Mouse (Mus musculus): ENCODE data around the gene Gp1ba. TPM values are rescaled to one million over a fixed set of nuclear protein-coding genes. Genes with fewer than 3 reads are reported as not detected.
A peak's percentile ranks its signal among the peaks of the same experiment; 100 is the strongest.

Gene Gp1ba
- total and polyA plus RNA-seq, 2 experiments from 2014 or later = 0.08 to 0.10 TPM

DNA sequence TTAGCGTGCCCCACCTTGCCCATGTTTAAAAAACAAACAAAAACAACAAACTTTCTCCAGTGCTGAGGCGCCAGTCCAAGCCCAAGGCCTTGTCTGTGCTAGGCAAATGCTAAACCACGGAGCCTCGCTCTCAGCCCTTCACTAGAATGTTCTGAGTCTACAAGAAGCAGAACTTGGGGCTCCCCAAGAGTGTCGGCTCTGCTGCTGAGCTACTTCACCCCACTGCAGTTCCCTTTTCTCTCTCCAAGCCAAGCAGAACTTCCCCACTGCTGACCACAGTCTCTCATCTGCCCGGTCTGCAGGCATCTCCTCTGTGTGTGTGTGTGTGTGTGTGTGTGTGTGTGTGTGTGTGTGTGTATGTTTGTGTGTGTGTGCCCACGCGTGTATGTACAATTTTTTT is 41.0 kb downstream of the Gp1ba start:
- peaks cover 71% of the 10 kb centered on the region for H3K36me3 ChIP-seq (ENCODE audit: insufficient read depth)
- H3K9ac ChIP-seq = no peak overlapping the region
- 93% methylated on average over 8 of the region's 8 CpGs for WGBS
- H3K9me3 ChIP-seq (ENCODE audit: low read length) = no peaks in the 10 kb centered on the region
- DNase-seq (no peak), ATAC-seq (no peak)
- no peak overlapping the region for H3K4me3 ChIP-seq (ENCODE audit: low read depth, low read length)
- TF ChIP-seq CTCF (IDR thresholded peaks at IDR 0.05; ENCODE audit: low read depth) = no peak
- no peaks in the 10 kb centered on the region for H3K4me1 ChIP-seq (ENCODE audit: insufficient read depth)
- no peak overlapping the region for H3K27ac ChIP-seq (ENCODE audit: low read depth, low read length)
- no peaks in the 10 kb centered on the region for H3K27me3 ChIP-seq (ENCODE audit: insufficient read depth, low read length)
- H3K4me2 ChIP-seq (ENCODE audit: low read depth) = no peak overlapping the region

- DNase-seq (no peak), ATAC-seq (no peak)
- 0 out of 2 replicates have a peak overlapping the region, but pooled peaks have one; percentile 10 for H3K9ac ChIP-seq
- no peak for TF ChIP-seq CTCF (IDR thresholded peaks at IDR 0.05; ENCODE audit: low read depth)
- no peak overlapping the region for H3K4me3 ChIP-seq (ENCODE audit: low read depth, low read length)
- H3K27ac ChIP-seq (ENCODE audit: low read depth, low read length) = peak overlapping the region; percentile 64
- H3K27me3 ChIP-seq (ENCODE audit: insufficient read depth, low read length) = no peaks in the 10 kb centered on the region
- 70% methylated on average over 12 of the region's 12 CpGs for WGBS
- peaks cover 62% of the 10 kb centered on the region for H3K36me3 ChIP-seq (ENCODE audit: insufficient read depth)
- no peaks in the 10 kb centered on the region for H3K9me3 ChIP-seq (ENCODE audit: low read length)
- no peak overlapping the region for H3K4me2 ChIP-seq (ENCODE audit: low read depth)
- no peaks in the 10 kb centered on the region for H3K4me1 ChIP-seq (ENCODE audit: insufficient read depth)
These were observed 42.2 kb downstream of the Gp1ba start for GRCm38 (mm10) chr11:70681170-70681569.

GRCm38 (mm10) chr11:70681897-70682581 is 43.1 kb downstream of the Gp1ba start:
- ATAC-seq (peak; percentile 89), DNase-seq (peak; percentile 87)
- H3K4me3 ChIP-seq (ENCODE audit: low read depth, low read length) = no peak overlapping the region
- peak; percentile 92 for TF ChIP-seq CTCF (IDR thresholded peaks at IDR 0.05; ENCODE audit: low read depth)
- peak overlapping the region; percentile 26; the same call in 1 of the 2 replicates for H3K4me2 ChIP-seq (ENCODE audit: low read depth)
- H3K9ac ChIP-seq = peak overlapping the region; percentile 23; the same call in 1 of the 2 replicates
- H3K36me3 ChIP-seq (ENCODE audit: insufficient read depth) = peaks cover 53% of the 10 kb centered on the region
- H3K9me3 ChIP-seq (ENCODE audit: low read length) = no peaks in the 10 kb centered on the region
- H3K4me1 ChIP-seq (ENCODE audit: insufficient read depth) = peaks cover 8% of the 10 kb centered on the region; the same call in 1 of the 2 replicates
- H3K27me3 ChIP-seq (ENCODE audit: insufficient read depth, low read length) = no peaks in the 10 kb centered on the region
- 10% methylated on average over 11 of the region's 11 CpGs for WGBS
- H3K27ac ChIP-seq (ENCODE audit: low read depth, low read length) = peak overlapping the region; percentile 68

DNA sequence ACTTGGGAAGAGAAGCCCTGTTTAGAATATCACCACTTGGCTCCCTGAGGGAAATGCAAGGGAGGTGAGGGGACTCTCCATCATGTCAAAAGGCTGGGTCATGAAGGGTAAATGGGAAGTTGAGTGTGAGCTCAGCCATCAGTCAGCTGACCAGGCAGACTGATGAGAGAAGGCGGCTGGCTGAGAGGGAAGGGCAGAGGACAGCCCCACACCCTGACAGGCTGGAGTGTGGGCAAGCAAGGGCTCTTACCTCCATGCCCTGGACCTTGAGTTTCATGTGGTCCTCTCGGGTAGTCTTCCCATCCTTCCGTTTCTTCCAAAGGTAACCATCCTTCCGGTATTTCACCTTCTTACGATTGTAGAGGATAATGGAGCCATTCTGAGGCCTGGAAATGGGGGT is 44.7 kb downstream of the Gp1ba start:
- TF ChIP-seq CTCF (IDR thresholded peaks at IDR 0.05; ENCODE audit: low read depth) = no peak
- Histone ChIP-seq H3K36me3 (ENCODE audit: insufficient read depth) (peaks cover 47% of the 10 kb centered on the region), H3K4me2 (ENCODE audit: low read depth) (no peak overlapping the region), H3K27me3 (ENCODE audit: insufficient read depth, low read length) (no peaks in the 10 kb centered on the region), H3K9me3 (ENCODE audit: low read length) (no peaks in the 10 kb centered on the region), H3K4me1 (ENCODE audit: insufficient read depth) (peaks cover 15% of the 10 kb centered on the region; the same call in 1 of the 2 replicates), H3K4me3 (ENCODE audit: low read depth, low read length) (no peak overlapping the region), H3K27ac (ENCODE audit: low read depth, low read length) (no peak overlapping the region), H3K9ac (no peak overlapping the region)
- WGBS = 91% methylated on average over 5 of the region's 5 CpGs
- DNase-seq (no peak), ATAC-seq (no peak)

DNA sequence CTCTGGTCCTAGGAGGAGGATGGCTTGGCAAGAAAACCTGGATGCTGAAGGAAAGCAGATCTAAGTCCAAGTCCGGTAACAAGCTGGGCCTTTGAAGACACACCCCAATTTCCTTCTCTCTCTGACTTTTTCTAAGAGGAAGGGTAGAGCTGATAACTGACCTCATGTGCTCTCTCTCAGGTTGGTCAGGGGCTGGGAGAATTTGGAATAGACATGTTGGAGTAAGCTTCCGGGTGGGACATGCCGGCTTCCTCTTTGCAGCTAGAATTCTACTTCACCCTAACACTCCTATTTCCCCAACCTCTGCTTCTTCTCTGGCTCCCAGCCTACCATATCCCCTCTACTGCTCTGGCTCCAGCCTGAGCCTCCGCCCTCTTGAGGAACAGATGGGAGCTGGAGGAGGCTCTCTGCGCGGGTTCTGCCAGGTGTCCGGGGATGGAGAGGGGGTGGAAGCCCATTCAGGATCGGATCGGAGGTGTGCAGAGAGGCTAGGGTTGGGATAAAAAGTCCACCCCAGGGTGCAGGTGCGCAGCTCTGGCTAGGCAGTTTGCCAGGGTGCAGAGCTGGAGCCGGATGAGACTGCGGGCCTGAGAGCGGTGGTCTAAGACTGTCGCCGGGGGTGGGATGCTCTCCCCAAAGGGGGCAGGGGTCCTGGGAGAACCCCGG is 48.1 kb downstream of the Gp1ba start:
- H3K4me3 ChIP-seq (ENCODE audit: low read depth, low read length) = peak overlapping the region; percentile 91
- 4% methylated on average over 16 of the region's 16 CpGs for WGBS
- DNase-seq (peak; percentile 36), ATAC-seq (peak; percentile 59)
- H3K27ac ChIP-seq (ENCODE audit: low read depth, low read length) = peak overlapping the region; percentile 87
- H3K36me3 ChIP-seq (ENCODE audit: insufficient read depth) = peaks cover 23% of the 10 kb centered on the region
- no peaks in the 10 kb centered on the region for H3K9me3 ChIP-seq (ENCODE audit: low read length)
- H3K27me3 ChIP-seq (ENCODE audit: insufficient read depth, low read length) = no peaks in the 10 kb centered on the region
- no peak for TF ChIP-seq CTCF (IDR thresholded peaks at IDR 0.05; ENCODE audit: low read depth)
- peak overlapping the region; percentile 93 for H3K9ac ChIP-seq
- peak overlapping the region; percentile 90 for H3K4me2 ChIP-seq (ENCODE audit: low read depth)
- H3K4me1 ChIP-seq (ENCODE audit: insufficient read depth) = peaks cover 21% of the 10 kb centered on the region; the same call in 1 of the 2 replicates

GRCm38 (mm10) chr11:70687601-70688199 is 48.8 kb downstream of the Gp1ba start, which contains the start of gene Camta2:
Gene Camta2 (minus strand): TSS chr11:70688105.
- peak within 1 kb of the TSS; percentile 93 for H3K9ac ChIP-seq
- 3% methylated on average over 55 of the region's 55 CpGs for WGBS
- peak; percentile 81 for TF ChIP-seq CTCF (IDR thresholded peaks at IDR 0.05; ENCODE audit: low read depth)
- DNase-seq (peak; percentile 86), ATAC-seq (peak; percentile 87)
- H3K4me1 ChIP-seq (ENCODE audit: insufficient read depth) = peaks cover 21% of the 10 kb centered on the region; the same call in 1 of the 2 replicates
- H3K4me3 ChIP-seq (ENCODE audit: low read depth, low read length) = peak within 1 kb of the TSS; percentile 91
- H3K36me3 ChIP-seq (ENCODE audit: insufficient read depth) = peaks cover 18% of the 10 kb centered on the region
- no peaks in the 10 kb centered on the region for H3K27me3 ChIP-seq (ENCODE audit: insufficient read depth, low read length)
- H3K27ac ChIP-seq (ENCODE audit: low read depth, low read length) = peak within 1 kb of the TSS; percentile 87
- H3K9me3 ChIP-seq (ENCODE audit: low read length) = no peaks in the 10 kb centered on the region
- peak within 1 kb of the TSS; percentile 90 for H3K4me2 ChIP-seq (ENCODE audit: low read depth)

Data from forebrain, postnatal 0 days (tissue).